Mouse (Mus musculus) hindbrain, embryonic 12.5 days (tissue): Measurements from ENCODE around the gene Cpne7. TPM values are rescaled to one million over a fixed set of nuclear protein-coding genes. Genes with fewer than 3 reads are reported as not detected.
A peak's percentile ranks its signal among the peaks of the same experiment; 100 is the strongest.

Source experiments
- ATAC-seq: fragments of 200-750 bp; cut with Nextera tagmentation; 2 replicates; pipeline ENCODE4 v1.8.0; 2017; ENCODE audit warnings: moderate TSS enrichment; ENCODE audit not compliant: low FRiP score
- H3K27ac ChIP-seq: fragments of 300-500 bp; sonication (generic); 2 replicates; pipeline ENCODE4 v1.5.1; 2016; ENCODE audit warnings: mild to moderate bottlenecking
- H3K27me3 ChIP-seq: fragments of 300-500 bp; sonication (generic); 2 replicates; pipeline ENCODE4 v1.6.1; 2016; ENCODE audit warnings: mild to moderate bottlenecking
- H3K36me3 ChIP-seq: fragments of 300-500 bp; sonication (generic); 2 replicates; pipeline ENCODE4 v1.6.1; 2016; ENCODE audit warnings: mild to moderate bottlenecking
- H3K4me1 ChIP-seq: fragments of 300-500 bp; sonication (generic); 2 replicates; pipeline ENCODE4 v1.6.1; 2016
- H3K4me2 ChIP-seq: fragments of 300-500 bp; sonication (generic); replicated peaks from 2 replicates; pipeline ENCODE4 v1.6.1; 2016; ENCODE audit warnings: mild to moderate bottlenecking
- H3K4me3 ChIP-seq: fragments of 300-500 bp; sonication (generic); 2 replicates; pipeline ENCODE4 v1.5.1; 2016; ENCODE audit warnings: mild to moderate bottlenecking
- H3K9ac ChIP-seq: fragments of 300-500 bp; sonication (generic); 2 replicates; pipeline ENCODE4 v1.6.1; 2016; ENCODE audit warnings: mild to moderate bottlenecking, moderate library complexity
- H3K9me3 ChIP-seq: fragments of 300-500 bp; sonication (generic); replicated peaks from 2 replicates; pipeline ENCODE4 v1.6.1; 2016; ENCODE audit warnings: mild to moderate bottlenecking
- WGBS: fragments of 180-500 bp; shearing (Covaris S2); methylation state at CpG from one replicate; pipeline ENCODE4 v1.1.7; 2016; 5-methylcytosine and 5-hydroxymethylcytosine counted together
- polyA plus RNA-seq: library from polyadenylated mRNA; unstranded; fragments of >200 nt; fragmentation: Nextera tagmentation; extraction: Ambion mirVana; gene quantifications from 2 replicates; pipeline ENCODE4 v1.2.1, GENCODE M21; 2016

The Cpne7 gene
- polyA plus RNA-seq, 1 experiment from 2014 or later = 0.15 TPM

- ATAC-seq = no peak
- peak overlapping the region; percentile 82 for H3K4me3 ChIP-seq
- H3K4me1 ChIP-seq = peaks cover 14% of the 10 kb centered on the region
- WGBS = 20% methylated on average over 15 of the region's 15 CpGs
- H3K36me3 ChIP-seq = peaks cover 27% of the 10 kb centered on the region
- no peaks in the 10 kb centered on the region for H3K27me3 ChIP-seq
- peak overlapping the region; percentile 98 for H3K9ac ChIP-seq
- peak overlapping the region; percentile 96 for H3K4me2 ChIP-seq
- 0 out of 2 replicates have a peak overlapping the region, but pooled peaks have one; percentile 35 for H3K27ac ChIP-seq
- no peaks in the 10 kb centered on the region for H3K9me3 ChIP-seq
Observed at GRCm38 (mm10) chr8:123103285-123103684, 13.9 kb upstream of the Cpne7 start.

DNA sequence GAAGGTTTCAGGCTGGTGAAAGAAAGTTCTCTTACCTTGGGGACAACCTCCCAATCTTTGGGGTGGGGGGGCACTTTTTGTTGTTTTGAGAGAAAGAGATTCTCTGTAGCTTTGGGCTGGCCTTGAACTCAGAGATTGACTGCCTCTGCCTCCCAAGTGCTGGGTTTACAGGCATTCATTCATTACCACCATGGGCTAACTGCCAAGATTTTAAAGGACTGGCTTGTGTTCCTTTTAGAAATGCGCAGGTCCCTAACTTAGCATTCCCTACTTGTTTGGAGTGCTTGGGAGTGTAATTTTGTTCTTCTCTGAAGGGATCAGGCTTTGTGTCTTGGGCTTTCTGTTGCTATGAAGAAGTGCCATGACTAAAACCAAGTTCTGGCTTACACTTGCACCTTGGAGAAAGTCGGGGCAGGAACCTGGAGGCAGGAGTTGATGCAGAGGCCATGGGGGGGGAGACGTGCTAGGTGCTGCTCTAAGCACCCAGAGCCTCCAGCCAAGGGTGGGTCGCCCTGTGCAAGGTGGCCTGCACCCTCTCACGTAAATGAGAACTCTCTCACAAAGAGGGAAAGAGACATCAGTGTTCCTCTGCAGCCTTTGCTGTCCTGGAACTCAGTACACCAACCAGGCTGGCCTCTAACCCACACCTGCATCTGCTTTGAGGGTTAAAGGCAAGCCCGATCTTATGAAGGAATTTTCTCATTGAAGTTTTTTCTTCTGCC lies 13.0 kb upstream of the Cpne7 start:
- Histone ChIP-seq H3K27ac (no peak overlapping the region; the same call in 1 of the 2 replicates), H3K9me3 (no peaks in the 10 kb centered on the region), H3K4me3 (peak overlapping the region; percentile 82), H3K4me1 (peaks cover 14% of the 10 kb centered on the region), H3K9ac (peak overlapping the region; percentile 98), H3K27me3 (no peaks in the 10 kb centered on the region), H3K4me2 (peak overlapping the region; percentile 96), H3K36me3 (peaks cover 24% of the 10 kb centered on the region)
- WGBS = 90% methylated on average over 6 of the region's 6 CpGs
- ATAC-seq = no peak

- no peak overlapping the region for H3K27ac ChIP-seq
- ATAC-seq = no peak
- no peak overlapping the region for H3K9ac ChIP-seq
Observed at GRCm38 (mm10) chr8:123105553-123106326, 11.4 kb upstream of the Cpne7 start.

DNA sequence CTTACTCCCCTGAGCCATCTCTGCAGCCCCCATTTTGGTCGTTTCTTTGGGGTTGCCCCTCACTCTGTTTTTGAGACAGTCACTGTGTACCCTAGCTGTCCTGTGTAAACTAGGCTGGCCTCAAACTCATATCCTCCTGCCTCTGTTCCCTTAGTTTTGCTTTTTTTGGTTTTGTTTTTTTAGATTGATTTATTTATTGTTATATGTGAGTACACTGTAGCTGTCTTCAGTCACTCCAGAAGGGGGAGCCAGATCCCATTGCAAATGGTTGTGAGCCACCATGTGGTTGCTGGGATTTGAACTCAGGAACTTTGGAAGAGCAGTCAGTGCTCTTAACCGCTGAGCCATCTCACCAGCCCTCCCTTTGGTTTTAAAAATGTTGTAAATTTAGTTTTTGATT lies 10.6 kb upstream of the Cpne7 start:
- peaks cover 13% of the 10 kb centered on the region for H3K4me1 ChIP-seq
- no peak overlapping the region for H3K4me2 ChIP-seq
- peaks cover 24% of the 10 kb centered on the region for H3K36me3 ChIP-seq
- no peaks in the 10 kb centered on the region for H3K9me3 ChIP-seq
- H3K4me3 ChIP-seq = no peak overlapping the region
- H3K27ac ChIP-seq = no peak overlapping the region
- H3K9ac ChIP-seq = no peak overlapping the region
- H3K27me3 ChIP-seq = no peaks in the 10 kb centered on the region
- 52% methylated on average over 2 of the region's 2 CpGs for WGBS
- ATAC-seq = no peak

More at GRCm38 (mm10) chr8:123105553-123106326, 11.4 kb upstream of the Cpne7 start:
- H3K27me3 ChIP-seq = no peaks in the 10 kb centered on the region
- peaks cover 14% of the 10 kb centered on the region for H3K4me1 ChIP-seq
- H3K4me2 ChIP-seq = no peak overlapping the region
- no peak overlapping the region for H3K4me3 ChIP-seq
- peaks cover 24% of the 10 kb centered on the region for H3K36me3 ChIP-seq
- H3K9me3 ChIP-seq = no peaks in the 10 kb centered on the region
- WGBS = 74% methylated on average over 5 of the region's 5 CpGs

GRCm38 (mm10) chr8:123108010-123108409 lies 9.2 kb upstream of the Cpne7 start:
- no peak overlapping the region for H3K4me2 ChIP-seq
- H3K27me3 ChIP-seq = no peaks in the 10 kb centered on the region
- H3K9ac ChIP-seq = no peak overlapping the region
- H3K36me3 ChIP-seq = peaks cover 24% of the 10 kb centered on the region
- peaks cover 10% of the 10 kb centered on the region for H3K4me1 ChIP-seq
- no peak for ATAC-seq
- no peak overlapping the region for H3K4me3 ChIP-seq
- no peak overlapping the region for H3K27ac ChIP-seq
- no peaks in the 10 kb centered on the region for H3K9me3 ChIP-seq
- WGBS = 68% methylated on average over 1 of the region's 1 CpGs

- Histone ChIP-seq H3K4me3 (no peak overlapping the region), H3K36me3 (peaks cover 16% of the 10 kb centered on the region), H3K27me3 (peaks cover under 1% of the 10 kb centered on the region; the same call in 1 of the 2 replicates), H3K9ac (no peak overlapping the region), H3K4me1 (peaks cover 2% of the 10 kb centered on the region; the same call in 1 of the 2 replicates), H3K4me2 (no peak overlapping the region), H3K9me3 (no peaks in the 10 kb centered on the region), H3K27ac (no peak overlapping the region)
- 82% methylated on average over 5 of the region's 5 CpGs for WGBS
- no peak for ATAC-seq
Observed at GRCm38 (mm10) chr8:123108953-123109352, 8.2 kb upstream of the Cpne7 start.

DNA sequence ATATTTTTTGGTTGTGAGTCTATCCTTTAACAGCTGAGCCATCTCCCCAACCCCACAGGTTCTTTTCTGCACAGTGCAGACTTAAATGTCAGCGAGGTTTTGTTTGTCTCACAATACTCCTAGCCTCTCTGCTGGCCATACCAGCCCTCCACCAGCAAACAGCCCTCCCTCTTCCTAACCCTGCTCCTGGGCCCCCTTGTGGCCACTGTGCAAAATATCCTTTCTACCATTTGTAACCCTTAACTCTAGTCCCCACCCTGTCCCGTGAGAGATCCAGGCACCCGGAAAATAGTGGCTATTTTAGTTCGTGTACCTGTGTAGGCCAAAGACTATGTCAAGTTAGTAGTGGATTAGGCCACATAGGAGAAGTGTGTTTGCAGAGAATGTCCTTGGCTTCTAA lies 6.5 kb upstream of the Cpne7 start:
- no peaks in the 10 kb centered on the region for H3K4me1 ChIP-seq
- H3K27ac ChIP-seq = no peak overlapping the region
- no peak; the same call in 1 of the 2 replicates for ATAC-seq
- no peaks in the 10 kb centered on the region; the same call in 1 of the 2 replicates for H3K36me3 ChIP-seq
- peaks cover 13% of the 10 kb centered on the region for H3K27me3 ChIP-seq
- no peak overlapping the region for H3K9ac ChIP-seq
- H3K9me3 ChIP-seq = no peaks in the 10 kb centered on the region
- 22% methylated on average over 4 of the region's 4 CpGs for WGBS
- H3K4me2 ChIP-seq = no peak overlapping the region
- no peak overlapping the region for H3K4me3 ChIP-seq

DNA sequence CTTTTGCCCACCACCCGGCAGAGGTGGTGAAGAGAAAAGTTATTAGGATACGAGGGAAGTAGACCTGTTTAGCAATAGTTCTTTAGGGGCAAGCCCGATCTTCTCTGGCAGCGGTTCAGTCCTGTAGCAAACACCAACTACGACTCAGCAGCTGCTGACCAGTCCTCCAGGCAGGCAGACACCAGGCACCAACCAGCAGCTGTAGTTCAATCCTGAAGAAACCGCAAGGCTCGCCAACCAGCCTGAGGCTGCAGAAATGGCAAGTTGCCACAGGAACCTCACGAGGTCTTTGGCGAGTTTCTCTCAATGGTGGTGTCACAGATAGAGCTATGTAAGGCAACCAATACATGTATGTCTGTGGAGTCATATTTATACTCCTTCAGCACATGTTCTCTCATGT lies 4.3 kb upstream of the Cpne7 start:
- Histone ChIP-seq H3K4me3 (no peak overlapping the region), H3K9me3 (no peaks in the 10 kb centered on the region), H3K27me3 (peaks cover 35% of the 10 kb centered on the region), H3K4me2 (no peak overlapping the region), H3K9ac (no peak overlapping the region), H3K4me1 (peaks cover 15% of the 10 kb centered on the region), H3K27ac (no peak overlapping the region), H3K36me3 (no peaks in the 10 kb centered on the region)
- whole genome bisulfite sequencing = 85% methylated on average over 9 of the region's 9 CpGs
- no peak for ATAC-seq

DNA sequence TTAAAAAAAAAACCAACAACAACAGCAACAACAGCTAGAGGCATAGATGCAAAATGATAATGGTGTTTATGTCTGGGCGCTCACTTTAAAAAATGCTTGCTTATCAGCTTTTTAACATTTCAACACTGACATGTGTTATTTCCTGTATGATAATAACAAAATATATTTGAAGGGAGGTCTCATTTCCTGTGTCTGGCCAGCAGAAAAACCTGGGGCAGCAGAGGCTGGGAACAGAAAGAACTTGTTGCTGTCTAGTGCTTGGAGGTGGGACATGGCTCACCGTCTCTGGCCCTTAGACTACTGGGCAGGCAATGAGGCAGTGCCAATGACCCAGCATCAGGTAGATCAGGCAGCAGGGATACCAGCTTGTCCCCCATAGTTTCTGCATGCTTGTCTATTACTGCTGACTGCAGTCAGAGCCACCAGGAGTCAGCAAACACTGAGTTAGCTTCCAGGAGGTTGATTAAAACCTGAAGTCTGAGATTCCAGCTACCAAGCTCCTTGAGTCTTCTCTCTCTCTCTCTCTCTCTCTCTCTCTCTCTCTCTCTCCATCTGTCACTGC lies 3.2 kb upstream of the Cpne7 start:
- H3K4me3 ChIP-seq = no peak overlapping the region
- H3K4me1 ChIP-seq = peaks cover 19% of the 10 kb centered on the region
- H3K9me3 ChIP-seq = no peaks in the 10 kb centered on the region
- no peak overlapping the region for H3K4me2 ChIP-seq
- no peak overlapping the region for H3K27ac ChIP-seq
- WGBS = 67% methylated on average over 2 of the region's 2 CpGs
- H3K27me3 ChIP-seq = peaks cover 46% of the 10 kb centered on the region
- no peaks in the 10 kb centered on the region for H3K36me3 ChIP-seq
- H3K9ac ChIP-seq = no peak overlapping the region
- ATAC-seq = no peak

GRCm38 (mm10) chr8:123114644-123115043 lies 2.5 kb upstream of the Cpne7 start:
- Histone ChIP-seq H3K9ac (no peak overlapping the region), H3K27me3 (peaks cover 53% of the 10 kb centered on the region), H3K4me3 (no peak overlapping the region), H3K9me3 (no peaks in the 10 kb centered on the region), H3K4me1 (peaks cover 19% of the 10 kb centered on the region), H3K27ac (no peak overlapping the region), H3K4me2 (no peak overlapping the region), H3K36me3 (no peaks in the 10 kb centered on the region)
- ATAC-seq = no peak
- 67% methylated on average over 3 of the region's 3 CpGs for WGBS

- H3K4me2 ChIP-seq = peak overlapping the region; percentile 78
- H3K36me3 ChIP-seq = no peaks in the 10 kb centered on the region
- H3K9me3 ChIP-seq = no peaks in the 10 kb centered on the region
- peaks cover 66% of the 10 kb centered on the region for H3K27me3 ChIP-seq
- H3K9ac ChIP-seq = 0 out of 2 replicates have a peak overlapping the region, but pooled peaks have one; percentile 40
- ATAC-seq = no peak
- no peak overlapping the region for H3K27ac ChIP-seq
- 2% methylated on average over 17 of the region's 17 CpGs for WGBS
- H3K4me3 ChIP-seq = peak overlapping the region; percentile 47
- peaks cover 19% of the 10 kb centered on the region for H3K4me1 ChIP-seq
Observed at GRCm38 (mm10) chr8:123117744-123118143, 570 bp downstream of the Cpne7 start.

- Histone ChIP-seq H3K4me3 (no peak overlapping the region), H3K4me1 (peaks cover 12% of the 10 kb centered on the region), H3K9ac (no peak overlapping the region), H3K9me3 (no peaks in the 10 kb centered on the region), H3K27me3 (peaks cover 63% of the 10 kb centered on the region), H3K36me3 (no peaks in the 10 kb centered on the region), H3K27ac (no peak overlapping the region), H3K4me2 (no peak overlapping the region)
- 68% methylated on average over 9 of the region's 9 CpGs for WGBS
- ATAC-seq = no peak
Observed at GRCm38 (mm10) chr8:123122059-123122458, 4.9 kb downstream of the Cpne7 start.
